Mouse (Mus musculus): Measurements from ENCODE around the gene BC024063.
"Not testable (repeated sequence)": the region's sequence is repeated elsewhere in the genome, so short reads cannot be mapped to it uniquely, and the experiment has no call there.

- TF ChIP-seq ZNF384 (IDR thresholded peaks at IDR 0.05; ENCODE audit: low read depth, low read length); MAFK (IDR thresholded peaks at IDR 0.05; ENCODE audit: insufficient read depth, low read depth, low read length); HCFC1 (IDR thresholded peaks at IDR 0.05; ENCODE audit: borderline replicate concordance, insufficient read depth, low read length); ZC3H11A (IDR thresholded peaks at IDR 0.05; ENCODE audit: borderline replicate concordance, low read depth, low read length); CHD2 (IDR thresholded peaks at IDR 0.05; ENCODE audit: low read depth, low read length): not testable (repeated sequence)
These were observed 34.7 kb upstream of the BC024063 start for GRCm38 (mm10) chr10:82048460-82048804.

All from ES-E14 (cell line).